Mouse (Mus musculus) gonadal fat pad, adult 2 months (tissue): Measurements from ENCODE around the gene Pde1a. TPM values are rescaled to one million over a fixed set of nuclear protein-coding genes. Genes with fewer than 3 reads are reported as not detected.

Experiments
- DNase-seq: peaks from one replicate; pipeline ENCODE4 v3.0.0-alpha.2; 2012; ENCODE audit warnings: low read depth
- polyA plus RNA-seq: library from polyadenylated mRNA; depleted of rRNA; stranded (reverse); fragments of >200 nt; gene quantifications from 2 replicates; pipeline ENCODE4 v1.2.3, GENCODE M21; 2012

Gene Pde1a
- polyA plus RNA-seq, 1 experiment = 22.3 TPM

DNA sequence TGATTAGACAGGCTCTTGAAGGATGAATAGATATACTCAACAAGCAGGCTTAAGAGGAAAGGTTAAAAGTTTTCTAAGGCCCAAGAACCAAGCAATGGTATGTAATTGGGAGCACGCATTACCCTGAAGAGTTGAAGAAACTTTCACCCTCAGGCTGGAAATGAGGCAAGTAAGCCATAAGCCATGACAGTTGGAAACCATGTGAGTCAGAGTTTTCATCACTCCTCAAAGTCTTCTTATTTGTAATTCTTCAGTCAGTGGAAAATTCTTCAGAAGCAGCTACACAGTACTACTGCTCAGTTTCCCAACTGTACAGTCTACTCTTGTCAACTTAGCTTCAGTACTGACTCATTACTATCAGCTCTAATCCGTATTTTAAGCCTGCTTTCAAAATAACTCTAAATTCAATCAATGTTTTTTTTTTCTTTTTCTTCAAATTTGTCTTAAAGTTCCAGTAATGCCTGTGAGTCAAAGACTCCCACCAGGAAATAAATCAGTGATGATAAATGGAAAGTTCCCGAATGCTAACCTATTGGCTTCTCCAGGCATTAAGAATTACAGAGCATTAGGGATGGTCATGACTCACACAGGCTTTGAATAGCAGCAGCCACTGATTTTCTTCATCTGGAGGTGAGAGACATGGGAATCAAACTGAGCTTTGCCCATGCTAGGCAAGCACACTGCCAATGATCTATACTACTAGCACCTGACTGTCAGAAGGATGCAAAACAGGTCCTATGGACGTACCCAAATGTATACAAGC is 82.3 kb downstream of the Pde1a start:
- DNase-seq = no peak

DNA sequence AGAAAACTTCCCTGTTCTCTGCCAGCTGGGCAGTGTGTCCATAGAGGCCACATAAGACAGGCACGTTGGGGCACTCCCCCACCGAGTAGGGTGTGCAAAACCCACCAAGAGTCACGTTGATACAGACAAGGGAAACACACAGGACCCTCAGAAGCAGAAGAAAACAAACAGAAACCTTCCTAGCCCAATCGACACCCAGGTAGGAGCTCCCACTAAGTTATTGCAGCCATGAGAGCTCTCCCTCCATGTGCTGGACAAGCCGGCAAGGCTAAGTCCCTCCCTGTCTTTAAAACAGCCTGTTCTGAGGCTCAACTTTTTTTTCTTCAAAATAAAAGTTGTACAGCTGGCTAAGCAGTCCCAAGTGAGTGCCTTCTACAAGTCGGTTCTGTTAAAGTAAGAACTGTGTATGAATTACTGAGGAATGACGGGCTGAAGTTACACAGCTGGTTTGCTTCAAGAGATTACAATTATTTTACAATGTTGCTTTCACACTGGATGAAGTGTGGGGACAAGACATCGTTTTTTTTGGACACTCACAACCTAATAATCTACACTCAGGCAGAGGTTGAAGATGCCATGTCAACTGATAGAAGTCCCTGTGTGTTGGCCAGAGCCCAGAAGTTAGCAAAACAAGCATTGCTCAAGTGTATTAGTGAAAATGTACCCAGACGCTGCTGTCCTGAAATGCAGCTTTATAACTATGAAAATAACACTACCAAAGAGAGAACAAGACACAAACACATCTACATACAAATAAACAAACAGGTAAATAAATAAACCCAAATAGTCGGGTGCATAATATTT is 90.4 kb downstream of the Pde1a start:
- no peak for DNase-seq

DNA sequence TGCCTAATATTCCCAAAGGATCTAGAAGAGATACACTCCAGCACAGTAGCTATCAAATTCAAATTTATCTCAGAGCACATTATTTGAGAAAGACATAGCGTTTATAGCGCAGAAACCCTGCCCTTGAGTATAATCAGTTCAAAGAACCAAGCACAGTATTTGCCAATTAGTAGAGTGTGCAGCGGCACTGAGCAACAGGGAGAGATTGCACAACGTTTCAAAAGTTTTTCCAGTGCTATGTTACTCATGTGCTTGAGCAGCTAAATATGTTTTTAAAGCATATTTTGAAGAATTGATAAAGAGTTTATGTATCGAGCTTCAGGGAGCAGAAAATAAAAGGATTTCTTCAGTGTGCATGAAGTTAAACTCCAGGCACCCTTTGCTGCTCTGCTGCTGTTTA is 91.3 kb downstream of the Pde1a start:
- DNase-seq = no peak

GRCm38 (mm10) chr2:80029051-80029450 is 100.2 kb downstream of the Pde1a start:
- DNase-seq = no peak

DNA sequence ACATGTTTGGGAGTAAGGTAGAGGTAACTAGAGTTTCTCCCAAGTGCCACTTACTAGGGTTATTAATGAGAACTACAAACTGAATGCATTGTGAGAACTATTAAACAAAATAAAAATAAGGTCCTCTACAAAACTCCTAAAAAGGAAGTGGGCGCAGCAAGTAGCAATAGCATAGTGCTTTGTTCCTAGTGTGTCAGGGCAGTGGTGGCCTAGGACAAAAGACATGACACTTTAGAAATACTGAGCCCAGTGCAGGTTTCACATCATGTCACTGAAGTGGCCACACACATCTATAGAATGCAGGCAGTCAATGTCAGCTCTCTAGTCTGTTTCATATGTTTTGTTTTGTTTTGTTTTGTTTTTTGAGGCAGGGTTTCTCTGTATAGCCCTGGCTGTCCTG is 103.2 kb downstream of the Pde1a start:
- DNase-seq = no peak

- DNase-seq = no peak
Measured at GRCm38 (mm10) chr2:80025597-80025996, 103.7 kb downstream of the Pde1a start.

- no peak for DNase-seq
Measured at GRCm38 (mm10) chr2:80025038-80025437, 104.2 kb downstream of the Pde1a start.

DNA sequence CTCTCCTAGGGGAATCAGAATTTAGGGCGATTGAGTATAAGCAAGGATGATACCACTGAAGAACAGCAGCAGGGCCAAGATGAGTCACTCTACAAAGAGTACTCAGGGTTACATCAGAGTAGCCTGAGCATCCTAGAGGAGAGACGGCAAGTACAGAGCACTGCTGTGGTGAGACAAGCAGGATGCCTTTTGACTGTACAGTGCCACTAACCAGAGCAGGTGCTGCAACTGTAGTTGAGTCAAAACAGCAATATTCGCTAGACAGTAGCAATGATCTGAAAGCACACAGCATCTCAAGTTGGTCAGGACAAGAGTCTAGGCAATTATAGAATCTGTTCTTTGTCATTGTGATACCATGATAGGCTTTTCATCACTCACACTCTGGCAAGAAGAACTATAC is 115.1 kb downstream of the Pde1a start:
- DNase-seq = no peak

GRCm38 (mm10) chr2:80013060-80013459 is 116.2 kb downstream of the Pde1a start:
- DNase-seq = no peak

- no peak for DNase-seq
Measured at GRCm38 (mm10) chr2:79999168-79999567, 130.1 kb downstream of the Pde1a start.

DNA sequence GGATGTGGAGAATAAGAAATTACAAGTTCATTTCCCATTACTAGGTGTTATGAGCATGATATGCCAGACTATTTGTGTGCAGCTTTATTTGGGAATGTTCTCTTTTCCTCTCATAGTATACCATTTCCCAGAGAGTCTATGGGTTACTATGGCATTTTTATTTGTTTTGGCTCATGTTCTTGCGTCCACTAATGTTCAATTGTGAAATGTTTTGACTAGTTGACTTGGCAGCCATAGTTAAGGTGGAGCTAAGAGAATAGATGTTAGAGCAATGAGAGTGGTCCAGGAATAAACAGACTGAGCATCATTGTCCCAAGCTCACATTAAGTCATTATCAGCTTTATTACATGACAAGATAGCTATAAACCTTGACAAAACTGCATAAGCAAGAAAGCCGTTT is 130.8 kb downstream of the Pde1a start:
- DNase-seq = no peak

DNA sequence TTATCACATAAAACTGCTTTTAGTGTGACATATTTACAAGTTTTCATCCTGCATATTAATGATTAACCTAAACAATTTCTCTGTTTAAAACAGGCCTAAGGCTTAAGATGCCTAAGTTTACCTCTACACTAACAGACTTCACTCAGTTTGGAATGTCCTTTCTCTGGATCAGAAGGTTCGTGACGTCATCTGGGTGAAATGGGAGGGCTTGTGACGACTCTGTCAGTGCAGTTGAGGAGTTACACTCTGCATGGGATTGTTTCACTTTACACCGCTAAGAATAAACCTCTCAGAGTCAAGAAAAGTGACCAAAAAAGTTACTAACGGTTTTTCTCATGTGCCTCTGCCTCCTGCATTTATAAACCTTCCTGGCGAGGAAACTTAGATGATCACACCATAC is 137.6 kb downstream of the Pde1a start:
- no peak for DNase-seq

DNA sequence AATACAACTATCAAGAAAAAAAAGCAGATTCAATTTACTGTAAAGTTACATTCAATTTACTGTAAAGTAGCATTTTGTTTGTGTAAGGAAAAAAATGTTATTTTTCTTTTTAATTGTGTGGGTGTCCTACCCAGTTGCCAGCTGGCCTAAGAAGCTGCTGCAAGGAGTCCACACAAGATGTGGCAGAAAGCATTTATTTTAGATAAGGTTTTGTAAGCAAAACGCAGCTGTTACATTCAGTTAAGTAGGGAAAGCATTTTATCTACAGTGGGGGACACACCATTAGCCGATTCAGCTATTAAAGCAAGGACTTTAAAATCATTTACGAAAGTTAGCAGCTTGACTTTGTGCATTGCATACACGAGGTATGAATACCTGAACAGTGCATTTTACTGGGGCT is 145.5 kb downstream of the Pde1a start:
- no peak for DNase-seq

DNA sequence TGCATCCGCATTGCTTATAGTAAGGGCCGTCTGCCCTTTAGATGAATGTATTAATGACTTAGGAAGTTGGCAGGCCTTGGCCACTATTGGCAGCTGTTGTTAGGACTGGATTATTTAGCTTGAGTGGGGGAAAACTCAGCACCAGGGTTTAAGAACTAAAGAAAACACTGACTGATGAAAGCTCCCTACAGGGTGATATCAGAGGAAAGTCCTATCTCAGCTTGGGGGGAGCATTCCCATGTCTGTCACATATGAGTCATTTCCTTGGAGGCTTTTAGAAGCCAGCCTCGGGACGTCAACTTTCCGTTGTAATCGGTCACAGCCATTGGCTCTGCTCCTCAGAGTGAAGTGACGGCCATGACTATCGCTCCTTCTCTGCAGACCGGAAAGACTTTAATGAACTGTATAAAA is 146.0 kb downstream of the Pde1a start:
- no peak for DNase-seq

GRCm38 (mm10) chr2:79981781-79982180 is 147.5 kb downstream of the Pde1a start:
- DNase-seq = no peak

DNA sequence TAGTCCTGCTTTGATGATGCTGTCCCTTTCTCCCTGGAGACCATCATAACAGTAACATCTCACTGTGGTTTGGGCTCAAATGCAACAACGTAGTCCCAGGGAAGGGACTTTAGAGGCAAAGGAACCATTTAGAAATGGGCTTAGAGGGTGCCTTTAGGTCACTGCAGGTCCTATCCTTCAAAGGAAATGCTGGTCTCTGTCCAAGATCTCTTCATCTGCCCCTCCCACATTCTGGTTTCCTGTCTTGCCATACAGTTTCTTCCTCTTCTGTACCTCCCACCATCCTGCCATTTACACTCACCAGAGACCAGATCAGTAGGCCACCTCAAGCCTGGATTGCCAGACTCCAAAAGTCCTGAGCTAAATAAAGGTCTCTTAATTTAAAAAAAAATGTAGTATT is 150.3 kb downstream of the Pde1a start:
- no peak for DNase-seq

GRCm38 (mm10) chr2:79977259-79977658 is 152.0 kb downstream of the Pde1a start:
- DNase-seq = no peak

DNA sequence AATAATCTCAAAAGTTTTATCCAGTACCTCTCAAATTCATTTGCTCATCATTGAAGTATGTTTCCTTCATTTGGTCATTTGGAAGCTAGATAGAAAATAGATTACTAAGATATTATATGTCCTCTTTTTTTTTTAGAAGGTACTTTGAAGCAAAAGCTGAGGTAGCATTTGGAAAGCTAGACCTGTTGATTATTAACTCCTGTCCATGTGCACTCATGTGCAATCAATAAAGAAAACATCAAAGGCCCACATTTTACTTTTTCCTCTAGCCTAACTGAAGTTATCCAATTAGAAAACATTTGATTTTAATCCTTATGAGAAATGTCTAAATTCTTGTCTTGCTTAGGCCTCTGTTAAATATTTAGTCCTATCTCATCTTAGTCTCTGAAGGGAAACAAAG is 153.3 kb downstream of the Pde1a start:
- DNase-seq = no peak

- no peak for DNase-seq
Measured at GRCm38 (mm10) chr2:79972271-79972670, 157.0 kb downstream of the Pde1a start.

- no peak for DNase-seq
Measured at GRCm38 (mm10) chr2:79969594-79969993, 159.7 kb downstream of the Pde1a start.

- no peak for DNase-seq
Measured at GRCm38 (mm10) chr2:79966681-79967506, 162.4 kb downstream of the Pde1a start.

DNA sequence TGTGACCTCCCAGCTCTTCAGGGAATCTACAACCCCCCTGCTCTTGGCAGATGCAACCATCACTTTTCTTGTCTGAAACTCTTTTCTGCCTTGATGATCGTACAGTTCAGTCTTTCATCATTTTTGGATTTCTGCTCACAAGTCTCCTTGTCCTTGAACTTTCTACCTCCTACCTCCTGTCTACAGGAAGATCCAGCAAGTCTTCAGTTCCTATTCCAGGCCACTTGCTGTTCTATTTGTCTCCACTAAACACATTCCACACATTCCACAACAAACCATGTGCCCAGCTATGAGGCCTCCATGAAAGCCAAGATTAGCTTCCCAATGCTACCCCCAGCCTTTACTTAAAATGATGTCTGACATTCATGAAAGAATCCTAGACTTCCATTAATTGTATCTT is 163.2 kb downstream of the Pde1a start:
- DNase-seq = no peak
